8 mouse cellular contexts compared by ENCODE assay signal in genomic region chr14:19738094-19738843, GRCm38 (mm10). TPM values are rescaled to one million over a fixed set of nuclear protein-coding genes. Genes with fewer than 3 reads are reported as not detected.
A peak's percentile ranks its signal among the peaks of the same experiment; 100 is the strongest.
DNase-seq lines count a peak whose midpoint lies in the region; ATAC-seq and TF ChIP-seq lines count a peak whose summit lies in the region.

No protein-coding gene starts in this region.

- no peak overlapping the region for H3K4me3 ChIP-seq in gastrocnemius, adult 2 months
- H3K4me3 ChIP-seq in hindbrain, embryonic 16.5 days (ENCODE audit: low read length) = no peak overlapping the region

- peaks cover 3% of the 10 kb centered on the region for H3K4me1 ChIP-seq in hindbrain, embryonic 16.5 days (ENCODE audit: control insufficient read depth, insufficient read depth, low read depth, low read length)

- peak overlapping the region; percentile 17; the same call in 1 of the 2 replicates for H3K9ac ChIP-seq in hindbrain, embryonic 16.5 days (ENCODE audit: low read depth, low read length)

- intact Hi-C loops in gastrocnemius, adult 2 months (cut with DNase I) = no loop called here

- no peak for DNase-seq in gastrocnemius, adult 2 months
- no peak for DNase-seq in gastrocnemius, postnatal 4 days (ENCODE audit: low spot score in 2 of 2)
- DNase-seq in NIH3T3 (ENCODE audit: low read depth) = peak; percentile 65
- DNase-seq in lung, postnatal 14 days = peak; percentile 24
- DNase-seq in cerebellum, postnatal 14 days = no peak
- no peak for DNase-seq in frontal cortex, adult 2 months (ENCODE audit: extremely low spot score in 1 of 2, low spot score in 1 of 2)
- DNase-seq in spleen, adult 18-20 months = no peak

- H3K27ac ChIP-seq in gastrocnemius, adult 2 months = peak overlapping the region; percentile 58
- H3K27ac ChIP-seq in hindbrain, embryonic 16.5 days (ENCODE audit: low read depth, low read length) = peak overlapping the region; percentile 64; the same call in 1 of the 2 replicates

- H3K36me3 ChIP-seq in hindbrain, embryonic 16.5 days (ENCODE audit: control insufficient read depth, insufficient read depth, low read length) = no peaks in the 10 kb centered on the region

- TF ChIP-seq CTCF in gastrocnemius, adult 2 months (IDR thresholded peaks at IDR 0.05) = no peak

- H3K4me2 ChIP-seq in hindbrain, embryonic 16.5 days (ENCODE audit: low read length) = no peak overlapping the region

- H3K27me3 ChIP-seq in hindbrain, embryonic 16.5 days (replicated peaks; ENCODE audit: control insufficient read depth, insufficient read depth, low read length) = no peaks in the 10 kb centered on the region

- 34% methylated on average over 5 of the region's 5 CpGs for WGBS in hindbrain, embryonic 16.5 days

- H3K9me3 ChIP-seq in hindbrain, embryonic 16.5 days (ENCODE audit: control insufficient read depth, low read length) = no peaks in the 10 kb centered on the region

- peak; percentile 43; the same call in 1 of the 2 replicates for ATAC-seq in hindbrain, embryonic 16.5 days

RNA-seq across cellular contexts. Expression of gene Nid2, which starts 12.8 kb away (rescaled TPM):
- total RNA-seq in gastrocnemius, adult 2 months (2021) = 1 to 10 TPM; 6.5 to 7.6 TPM
- total RNA-seq in gastrocnemius, postnatal 4 days (2021) = 100 to 1,000 TPM; 148 to 156 TPM
- 33.7 and 58.6 TPM in 2 replicates for polyA plus RNA-seq in hindbrain, embryonic 16.5 days (2015; fragmentation: Nextera tagmentation; extraction: Ambion mirVana)
- 4.6 and 5.7 TPM in 2 replicates for polyA plus RNA-seq in frontal cortex, adult 2 months (2012; rRNA removed)

Comparison
In these comparisons a context has a peak if more than half of its experiments do, and no peak if none do; other contexts are left out.
1. RNA of gene Nid2, which starts 12.8 kb away (total RNA-seq): 148 to 156 TPM in gastrocnemius, postnatal 4 days; 6.5 to 7.6 TPM in gastrocnemius, adult 2 months; every median in the first group is over 10 times any median in the second.
2. DNase-seq: peak in NIH3T3 (single experiment) and lung, postnatal 14 days (single experiment); none in gastrocnemius, adult 2 months (single experiment), gastrocnemius, postnatal 4 days (0 of 2), cerebellum, postnatal 14 days (0 of 2), frontal cortex, adult 2 months (0 of 2) and spleen, adult 18-20 months (0 of 2).